Mouse (Mus musculus): ENCODE results near the gene Depdc5.

GRCm38 (mm10) chr5:32955716-32956115 is 92.2 kb downstream of the Depdc5 start:
- no peak for TF ChIP-seq EP300 (IDR thresholded peaks at IDR 0.05; ENCODE audit: low read depth)
- TF ChIP-seq CTCF (IDR thresholded peaks at IDR 0.05; ENCODE audit: low read depth) = no peak
